Mouse (Mus musculus) lung, adult 2 months (tissue): ENCODE data around the gene Edrf1.

Experiments
- CTCF ChIP-seq: fragments of 200-500 bp; IDR thresholded peaks from 2 replicates; pipeline ENCODE4 v1.5.1; 2011; ENCODE audit warnings: mild to moderate bottlenecking, low read length, control low read depth; ENCODE audit not compliant: insufficient read depth
- POLR2A ChIP-seq: fragments of 200-500 bp; IDR thresholded peaks from 2 replicates; pipeline ENCODE4 v1.6.1; 2011; ENCODE audit warnings: low read depth, mild to moderate bottlenecking, control low read depth, low read length, borderline replicate concordance; ENCODE audit errors: extremely low read depth

DNA sequence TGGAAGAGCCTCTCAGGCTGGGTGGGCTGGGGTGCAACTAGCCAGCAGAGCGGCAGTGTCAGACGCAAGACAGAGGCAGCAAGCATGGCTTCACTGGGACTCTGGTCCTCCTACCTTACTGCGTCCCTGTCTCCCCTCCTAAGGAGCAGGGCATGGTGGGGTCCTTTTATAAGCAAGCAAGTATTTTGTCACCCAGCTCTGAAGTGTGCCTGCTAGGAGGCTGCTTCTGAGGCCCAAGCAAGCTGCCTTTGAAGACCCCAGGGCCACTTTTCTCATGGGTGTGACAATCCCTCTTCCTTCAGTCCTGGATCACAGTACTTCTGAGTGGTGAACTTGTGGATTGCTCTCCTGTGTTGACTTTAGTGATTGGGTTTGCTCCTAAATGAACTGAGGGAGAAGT is 42.6 kb downstream of the Edrf1 start, which contains the start of gene Mmp21:
- no peak for TF ChIP-seq CTCF
- TF ChIP-seq POLR2A: no peak
